26 mouse cellular contexts compared by ENCODE assay signal in the genomic region with DNA sequence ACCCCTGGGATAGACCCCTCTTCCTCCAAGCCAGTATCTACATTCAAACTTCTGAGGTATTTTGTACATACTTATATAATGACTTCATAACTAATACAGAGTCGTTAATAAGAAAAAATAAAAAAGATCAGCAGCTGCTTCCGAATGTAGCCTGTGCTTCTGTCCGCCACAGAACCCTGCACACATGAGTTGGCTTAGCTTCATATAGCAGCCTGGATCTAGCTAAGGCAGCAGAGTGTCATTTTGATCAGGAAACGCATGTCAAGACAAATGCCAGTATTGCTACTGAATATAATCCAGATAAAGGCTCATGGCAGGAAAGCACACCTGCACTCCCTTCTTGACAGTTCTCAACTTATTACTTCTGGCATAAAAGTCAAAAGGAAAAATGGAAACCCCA.
"Had no signal": no experiment of that assay in that cellular context is flagged by ENCODE, and none has a peak within 500 bp of the region (broad histone marks: within the 10 kb centered on the region; RNA-seq: fewer than 3 reads in every experiment).

No protein-coding gene starts in this region.

- ATAC-seq: hindbrain, embryonic 16.5 days; inflammation-experienced regulatory T-cells, adult 6 months; intestine, embryonic 15.5 days; intestine, postnatal 0 days; liver, embryonic 12.5 days had no signal

- H3K27ac ChIP-seq: heart, adult 2 months; heart, embryonic 13.5 days; heart, embryonic 15.5 days; hindbrain, embryonic 10.5 days; hindbrain, embryonic 12.5 days; hindbrain, embryonic 14.5 days; intestine, embryonic 15.5 days; layer of hippocampus, adult 2 months; left cerebral cortex, adult 2 months; limb, embryonic 13.5 days; limb, embryonic 15.5 days; liver, embryonic 12.5 days; liver, embryonic 14.5 days had no signal

- H3K4me3 ChIP-seq: heart, adult 2 months; heart, embryonic 13.5 days; heart, embryonic 15.5 days; hindbrain, embryonic 10.5 days; hindbrain, embryonic 12.5 days; intestine, embryonic 15.5 days; layer of hippocampus, adult 2 months; left cerebral cortex, adult 2 months; limb, embryonic 13.5 days; limb, embryonic 15.5 days; liver, embryonic 12.5 days had no signal

- H3K9me3 ChIP-seq: heart, embryonic 13.5 days; heart, embryonic 15.5 days; hindbrain, embryonic 10.5 days; hindbrain, embryonic 12.5 days; intestine, embryonic 15.5 days; limb, embryonic 13.5 days; limb, embryonic 15.5 days; liver, embryonic 12.5 days had no signal

- DNase-seq: gastrocnemius, postnatal 14 days; gastrocnemius, postnatal 36 days; heart, adult 2 months; heart, postnatal 14 days; heart, postnatal 36 days; kidney, adult 18-20 months; kidney, adult 9 months; kidney, postnatal 10 days; kidney, postnatal 4 days; left cerebral cortex, postnatal 4 days had no signal

- H3K4me2 ChIP-seq: heart, embryonic 11.5 days; heart, embryonic 13.5 days; heart, embryonic 15.5 days; hindbrain, embryonic 12.5 days; hindbrain, embryonic 14.5 days; intestine, embryonic 15.5 days; limb, embryonic 13.5 days; limb, embryonic 15.5 days; liver, embryonic 12.5 days had no signal

- H3K27me3 ChIP-seq: heart, embryonic 13.5 days; heart, embryonic 15.5 days; hindbrain, embryonic 12.5 days; intestine, embryonic 15.5 days; liver, embryonic 12.5 days had no signal

- H3K4me1 ChIP-seq: heart, embryonic 15.5 days had no signal

- H3K36me3 ChIP-seq: heart, embryonic 13.5 days; heart, embryonic 15.5 days; hindbrain, embryonic 10.5 days; hindbrain, embryonic 12.5 days; intestine, embryonic 15.5 days; limb, embryonic 13.5 days; limb, embryonic 15.5 days; liver, embryonic 12.5 days had no signal

- H3K9ac ChIP-seq: heart, embryonic 13.5 days; heart, embryonic 15.5 days; hindbrain, embryonic 12.5 days; hindbrain, embryonic 14.5 days; intestine, embryonic 15.5 days; limb, embryonic 13.5 days; limb, embryonic 15.5 days; liver, embryonic 12.5 days; liver, embryonic 14.5 days had no signal
